Mouse (Mus musculus) CH12F3 (cell line): ENCODE results near the gene Vars.
"Not testable (repeated sequence)": the region's sequence is repeated elsewhere in the genome, so short reads cannot be mapped to it uniquely, and the experiment has no call there.

Experiments used
- in situ Hi-C: fragments of 300-500 bp; cut with MboI; formaldehyde crosslinking; loops from 2 replicates; pipeline ENCODE4 v1.14.3; 2020; ENCODE audit warnings: low sequenced_read_pairs

Vars gene

DNA sequence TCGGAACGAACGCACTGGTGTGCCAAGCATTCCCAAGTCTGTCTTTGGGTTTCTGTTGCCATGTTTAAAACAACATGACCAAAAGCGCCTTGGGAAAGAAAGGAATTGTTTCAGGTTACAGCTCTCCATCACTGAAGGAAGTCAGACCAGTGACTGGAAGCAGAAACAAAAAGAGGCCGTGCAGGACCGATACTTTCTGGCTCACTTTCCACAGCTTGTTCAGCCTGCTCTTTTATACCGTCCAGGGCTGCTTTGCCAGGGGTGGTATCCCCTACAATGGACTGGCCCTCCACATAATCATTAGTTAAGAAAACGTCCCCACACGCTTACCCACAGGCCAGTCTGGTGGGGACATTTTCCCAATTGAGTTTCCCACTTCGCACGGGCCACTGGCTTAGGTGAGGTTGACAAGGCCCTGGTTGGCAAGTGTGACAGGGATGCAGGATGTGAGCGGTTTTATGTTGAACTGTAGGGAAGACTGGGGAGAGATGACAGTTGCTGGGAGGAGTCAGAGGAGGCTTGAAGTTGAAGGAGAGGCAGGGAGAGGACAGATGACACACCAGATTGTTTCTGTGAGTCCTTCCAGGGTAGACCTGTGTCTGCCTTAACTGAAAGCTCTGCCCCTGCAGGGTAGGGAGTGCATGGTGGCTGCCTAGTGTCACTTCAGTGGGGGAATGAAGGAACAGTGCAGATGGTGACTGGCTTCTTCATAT is 1.5 kb downstream of the Vars start:
- in situ Hi-C loops = no loop called here

DNA sequence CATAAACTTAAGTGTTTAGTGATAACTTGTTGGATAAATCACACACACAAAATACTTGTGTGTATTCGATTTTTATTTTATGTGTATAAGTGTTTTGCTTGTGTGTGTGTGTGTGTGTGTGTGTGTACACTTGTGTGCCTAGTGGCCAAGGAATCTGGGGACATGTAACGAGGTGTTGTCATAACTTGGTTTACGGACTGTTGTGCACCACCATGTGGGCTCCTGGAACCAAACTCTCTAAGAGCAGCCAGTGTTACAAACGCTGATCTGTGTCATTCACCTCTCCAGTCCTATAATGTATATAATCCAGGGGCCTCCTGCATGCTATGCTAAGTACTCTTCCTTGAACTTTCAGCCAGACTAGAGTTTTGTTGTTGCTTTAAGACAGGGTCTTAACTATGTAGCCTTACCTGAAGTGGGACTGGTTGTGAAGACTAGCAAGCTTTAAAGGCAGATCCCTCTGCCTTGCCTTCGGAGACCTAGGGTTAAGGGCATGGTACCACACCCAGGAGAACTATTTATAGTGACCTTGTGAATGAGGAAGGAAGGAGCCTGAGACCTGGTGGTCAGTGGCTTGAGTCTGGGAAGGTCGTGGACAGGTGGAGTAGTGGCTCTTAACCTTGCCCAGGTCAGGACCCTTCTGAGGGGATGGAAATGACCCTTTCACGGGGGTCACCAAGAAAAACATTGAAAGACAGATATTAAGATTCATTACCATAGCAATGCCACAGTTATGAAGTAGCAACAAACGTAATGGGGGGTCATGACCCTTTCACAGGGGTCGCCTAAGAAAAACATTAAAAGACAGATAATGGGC is 2.4 kb downstream of the Vars start:
- in situ Hi-C loops = no loop called here

DNA sequence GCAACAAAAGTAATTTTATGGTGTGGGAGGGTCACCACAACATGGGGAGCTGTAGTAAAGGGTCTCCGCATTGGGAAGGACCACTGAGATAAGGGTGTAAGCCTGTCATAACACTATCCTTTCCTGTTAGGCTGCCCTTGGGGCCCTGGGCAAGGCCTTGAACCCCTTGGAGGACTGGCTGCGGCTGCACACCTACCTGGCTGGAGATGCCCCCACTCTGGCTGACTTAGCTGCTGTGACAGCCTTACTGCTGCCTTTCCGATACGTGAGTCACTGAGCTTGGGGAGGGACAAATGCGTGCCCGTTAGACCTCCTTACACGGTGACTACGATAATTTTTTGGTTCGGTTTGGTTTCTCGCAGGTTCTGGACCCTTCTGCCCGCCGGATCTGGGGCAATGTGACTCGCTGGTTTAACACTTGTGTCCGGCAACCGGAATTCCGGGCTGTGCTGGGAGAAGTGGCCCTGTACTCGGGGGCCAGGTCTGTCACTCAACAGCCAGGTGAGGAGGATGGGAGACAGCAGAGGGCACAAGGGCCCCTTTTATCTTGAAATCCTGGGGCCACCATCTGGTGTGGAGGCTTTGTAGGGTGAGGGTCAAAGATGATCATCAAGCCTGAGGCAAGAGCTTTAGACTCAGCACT is 3.4 kb downstream of the Vars start:
- in situ Hi-C loops = no loop called here

DNA sequence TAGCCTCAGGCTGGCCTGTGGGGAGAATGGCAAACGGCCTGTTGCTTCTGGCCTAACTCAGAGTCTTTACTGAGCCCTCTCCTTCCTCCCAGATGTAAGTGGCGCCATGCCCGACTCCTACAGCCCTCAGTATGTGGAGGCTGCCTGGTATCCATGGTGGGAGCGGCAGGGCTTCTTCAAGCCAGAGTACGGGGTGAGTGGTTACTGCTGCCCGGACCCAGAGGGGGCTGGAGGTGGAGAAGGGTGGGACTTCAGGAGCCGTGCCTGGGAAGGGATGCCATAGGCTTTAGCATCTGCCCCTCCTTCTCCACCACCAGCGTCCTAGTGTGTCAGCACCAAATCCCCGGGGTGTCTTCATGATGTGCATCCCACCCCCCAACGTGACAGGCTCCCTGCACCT is 4.4 kb downstream of the Vars start:
- in situ Hi-C loops = no loop called here

DNA sequence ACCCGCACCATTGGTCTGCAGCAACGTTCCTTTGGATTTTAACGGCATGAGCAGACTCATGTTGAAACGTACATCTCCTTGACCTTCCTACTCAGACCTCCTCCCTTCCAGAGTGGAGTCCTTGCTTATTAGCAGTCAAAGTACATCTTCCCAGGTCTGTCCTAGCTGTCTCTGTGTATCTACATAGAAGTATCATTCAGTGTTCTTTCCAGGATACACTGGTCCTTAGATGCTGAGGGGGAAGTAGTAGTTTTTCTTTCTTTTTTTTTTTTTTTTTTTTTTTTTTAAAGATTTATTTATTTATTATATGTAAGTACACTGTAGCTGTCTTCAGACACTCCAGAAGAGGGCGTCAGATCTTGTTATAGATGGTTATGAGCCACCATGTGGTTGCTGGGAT is 5.1 kb downstream of the Vars start:
- in situ Hi-C loops = not testable (repeated sequence)

DNA sequence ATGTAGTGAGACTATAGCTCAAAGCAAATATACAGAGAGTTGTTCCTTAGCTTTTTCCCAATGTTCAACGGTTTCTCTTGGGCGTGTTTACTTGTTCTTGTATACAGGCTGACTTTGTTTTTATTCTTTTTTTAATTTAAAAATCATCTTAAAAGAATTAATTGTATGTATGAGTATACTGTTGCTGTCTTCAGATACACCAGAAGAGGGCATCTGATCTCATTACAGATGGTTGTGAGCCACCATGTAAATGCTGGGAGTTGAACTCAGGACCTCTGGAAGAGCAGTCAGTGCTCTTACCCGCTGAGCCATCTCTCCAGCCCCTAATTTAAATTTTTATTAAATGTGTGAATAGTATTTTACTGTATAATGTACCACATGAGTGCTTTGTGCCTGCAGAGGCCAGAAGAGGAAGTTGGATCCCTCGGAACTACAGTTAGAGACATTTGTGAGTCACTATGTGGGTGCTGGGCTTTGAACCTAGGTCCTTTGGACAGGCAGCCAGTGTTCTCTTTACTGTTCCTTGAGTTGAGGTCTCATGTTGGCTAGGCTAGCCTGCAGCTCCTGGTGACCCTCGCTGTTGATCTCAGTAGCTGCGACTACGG is 6.7 kb downstream of the Vars start:
- in situ Hi-C loops = no loop called here

DNA sequence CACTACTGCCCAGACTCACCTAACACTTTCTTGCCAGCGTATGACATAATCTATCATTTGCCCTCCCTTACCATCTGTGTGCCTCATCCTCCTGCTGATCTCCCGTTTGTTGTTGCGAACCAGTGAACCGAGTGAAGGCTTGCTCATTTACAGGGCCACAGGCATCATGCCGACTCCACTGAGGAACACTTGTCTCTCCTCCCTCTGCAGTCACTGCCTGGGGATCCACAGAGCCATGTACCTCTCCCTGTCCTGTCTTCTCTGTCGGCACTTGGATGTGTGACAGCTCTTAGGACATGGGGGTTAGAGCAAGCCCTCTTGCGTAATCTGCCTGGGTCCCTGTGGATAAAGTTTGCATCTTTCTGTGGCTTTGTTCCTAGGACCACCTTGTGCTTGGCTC is 8.8 kb downstream of the Vars start:
- in situ Hi-C loops = no loop called here

DNA sequence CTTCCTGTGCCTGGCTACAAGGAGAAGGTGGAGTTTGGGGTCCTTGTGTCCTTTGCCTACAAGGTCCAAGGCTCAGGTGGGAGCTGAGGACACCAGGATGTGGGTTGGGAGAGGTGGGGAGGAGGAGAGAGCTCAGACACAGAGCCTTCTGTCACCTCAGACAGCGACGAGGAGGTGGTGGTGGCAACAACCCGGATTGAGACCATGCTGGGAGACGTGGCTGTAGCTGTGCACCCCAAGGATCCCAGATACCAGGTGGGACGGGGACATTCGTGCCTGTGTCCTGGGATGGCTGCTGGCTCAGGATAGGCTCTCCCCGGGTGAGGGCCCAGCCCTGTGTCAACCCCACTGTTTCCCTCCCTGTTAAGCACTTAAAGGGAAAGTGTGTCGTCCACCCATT is 10.7 kb downstream of the Vars start:
- in situ Hi-C loops = no loop called here

DNA sequence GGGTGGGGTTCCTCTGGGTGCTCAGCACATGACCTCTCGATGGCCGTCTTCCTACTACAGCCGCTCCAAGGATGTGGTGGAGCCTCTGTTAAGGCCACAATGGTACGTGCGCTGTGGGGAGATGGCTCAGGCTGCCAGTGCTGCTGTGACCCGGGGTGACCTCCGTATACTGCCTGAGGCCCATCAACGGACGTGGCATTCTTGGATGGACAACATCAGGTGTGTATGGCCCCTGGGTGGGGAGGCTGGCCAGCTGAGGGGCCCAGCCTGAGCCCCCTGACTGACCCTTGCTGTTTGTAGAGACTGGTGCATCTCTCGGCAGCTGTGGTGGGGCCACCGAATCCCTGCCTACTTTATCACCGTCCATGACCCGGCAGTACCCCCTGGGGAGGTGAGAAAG is 11.6 kb downstream of the Vars start:
- in situ Hi-C loops = no loop called here

DNA sequence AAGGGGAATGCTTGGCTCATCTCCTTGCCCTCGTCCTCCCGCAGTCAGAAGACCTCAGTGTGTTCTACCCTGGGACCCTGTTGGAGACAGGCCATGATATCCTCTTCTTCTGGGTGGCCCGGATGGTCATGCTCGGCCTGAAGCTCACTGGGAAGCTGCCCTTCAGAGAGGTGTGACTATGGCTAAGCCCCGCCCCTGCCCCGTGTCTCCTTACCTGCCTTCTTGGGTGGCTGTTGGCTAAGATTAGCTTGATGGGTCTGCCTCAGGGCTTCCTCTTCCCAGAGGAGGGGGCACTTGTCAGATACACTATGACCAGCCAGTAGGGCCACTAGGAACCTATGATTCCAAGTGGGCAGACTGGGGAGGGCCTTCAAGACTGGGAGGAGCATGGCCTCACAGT is 12.4 kb downstream of the Vars start:
- in situ Hi-C loops = no loop called here

DNA sequence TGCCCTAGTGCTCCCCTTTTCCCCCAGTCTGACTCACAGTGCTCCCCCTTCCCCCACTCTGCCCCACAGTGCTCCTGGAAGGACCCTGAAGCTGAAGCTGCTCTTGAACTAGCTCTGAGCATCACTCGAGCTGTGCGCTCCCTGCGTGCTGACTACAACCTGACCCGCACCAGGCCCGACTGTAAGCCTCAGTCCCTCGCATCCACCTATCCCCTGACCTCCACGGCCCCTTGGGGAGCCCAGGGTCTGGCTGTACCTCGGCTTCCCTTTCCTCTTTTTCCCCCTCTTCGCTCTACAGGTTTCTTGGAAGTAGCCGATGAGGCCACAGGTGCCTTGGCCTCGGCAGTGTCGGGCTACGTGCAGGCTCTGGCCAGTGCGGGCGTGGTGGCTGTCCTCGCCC is 14.5 kb downstream of the Vars start:
- in situ Hi-C loops = no loop called here

DNA sequence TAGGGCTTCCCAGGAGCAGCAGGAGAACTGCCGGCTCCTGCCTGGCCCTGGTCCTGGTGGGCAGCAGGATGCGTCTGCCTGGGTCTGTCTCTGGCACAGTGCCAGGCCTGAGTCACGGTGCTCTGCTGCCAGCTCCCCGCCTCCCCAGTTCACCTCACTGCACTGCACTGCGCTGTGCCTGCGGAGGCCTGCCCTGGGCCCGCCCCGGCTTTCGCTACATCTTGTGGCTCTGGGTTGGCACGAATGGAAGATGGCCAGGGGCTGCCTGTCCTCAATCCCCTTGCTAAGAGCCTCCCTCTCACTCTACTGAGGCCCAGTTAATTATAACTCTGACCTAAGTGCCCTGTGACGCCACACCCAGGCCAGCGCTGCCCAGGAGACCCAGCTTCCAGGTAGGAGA is 15.6 kb downstream of the Vars start, which contains the start of gene Vwa7:
Gene Vwa7, plus strand, starts transcription at position 204 of the 400 bp plus-strand sequence.
- in situ Hi-C loops = no loop called here

DNA sequence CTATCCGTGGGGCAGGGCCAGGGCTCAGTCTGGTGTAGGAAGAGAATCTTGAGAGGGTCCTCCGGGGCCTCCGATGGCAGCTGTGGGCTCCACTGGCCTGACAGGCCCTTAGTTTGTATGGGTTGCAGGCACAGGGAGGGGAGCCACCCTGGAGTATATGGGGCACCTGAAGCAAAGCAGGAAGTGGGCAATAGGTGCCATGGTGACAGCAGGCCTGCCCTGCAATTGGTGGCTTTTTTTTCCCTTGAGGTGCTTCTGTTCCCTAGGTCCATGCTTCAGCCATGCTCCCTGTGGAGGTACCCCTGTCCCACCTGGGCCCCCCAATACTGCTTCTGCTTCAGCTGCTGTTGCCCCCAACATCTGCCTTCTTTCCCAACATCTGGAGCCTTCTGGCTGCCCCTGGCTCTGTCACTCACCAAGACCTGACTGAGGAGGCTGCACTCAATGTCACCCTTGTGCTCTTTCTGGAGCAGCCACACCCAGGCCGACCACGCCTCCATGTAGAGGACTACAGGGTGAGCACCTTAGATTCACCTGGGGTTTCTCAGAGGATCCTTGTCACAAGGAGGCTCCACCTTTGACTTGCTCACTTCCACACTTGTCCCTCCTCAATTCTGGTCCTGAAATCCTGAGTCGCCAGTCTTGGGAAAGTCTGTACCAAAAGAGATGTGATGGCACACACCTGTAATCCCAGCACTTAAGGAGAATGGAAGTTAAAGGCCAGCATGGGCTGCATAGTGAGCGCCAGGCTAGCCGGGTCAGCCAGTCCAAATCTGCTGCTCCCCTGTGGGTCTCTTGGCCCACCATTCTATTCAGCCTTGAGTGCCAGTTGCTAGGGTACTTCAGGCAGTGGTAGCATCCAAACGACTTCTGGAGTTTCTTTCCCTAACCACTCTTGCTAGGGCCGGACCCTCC is 16.3 kb downstream of the Vars start:
- in situ Hi-C loops = no loop called here

DNA sequence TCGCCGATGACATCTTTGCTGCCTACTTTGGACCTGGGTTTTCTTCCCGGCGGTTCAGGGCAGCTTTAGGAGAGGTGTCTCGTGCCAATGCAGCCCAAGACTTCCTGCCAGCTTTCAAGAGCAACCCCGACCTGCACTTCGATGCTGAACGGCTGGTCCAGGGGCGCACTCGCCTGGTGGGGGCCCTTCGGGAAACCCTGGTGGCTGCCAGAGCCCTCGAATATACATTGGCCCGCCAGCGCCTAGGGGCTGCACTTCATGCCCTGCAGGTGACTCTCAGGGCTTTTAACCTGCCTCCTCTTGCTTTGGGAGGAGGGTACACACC is 16.9 kb downstream of the Vars start:
- in situ Hi-C loops = no loop called here

DNA sequence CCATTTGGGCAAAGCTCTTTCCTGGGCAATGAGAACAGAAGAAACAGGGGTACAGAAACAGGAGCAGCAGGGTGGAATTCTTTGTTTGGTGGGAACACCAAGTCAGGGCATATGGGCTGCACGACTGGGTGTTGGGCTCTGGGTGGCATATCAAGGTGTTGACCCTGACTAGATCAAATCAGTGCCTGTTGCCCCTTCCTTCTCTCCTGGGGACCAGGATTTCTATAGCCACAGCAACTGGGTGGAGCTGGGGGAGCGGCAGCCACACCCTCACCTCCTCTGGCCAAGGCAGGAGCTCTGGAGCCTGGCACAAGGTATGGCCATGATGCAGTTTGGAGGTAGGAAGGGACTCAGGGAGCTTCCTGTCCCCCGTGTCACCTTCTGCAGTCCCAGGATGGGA is 17.4 kb downstream of the Vars start:
- in situ Hi-C loops = no loop called here

DNA sequence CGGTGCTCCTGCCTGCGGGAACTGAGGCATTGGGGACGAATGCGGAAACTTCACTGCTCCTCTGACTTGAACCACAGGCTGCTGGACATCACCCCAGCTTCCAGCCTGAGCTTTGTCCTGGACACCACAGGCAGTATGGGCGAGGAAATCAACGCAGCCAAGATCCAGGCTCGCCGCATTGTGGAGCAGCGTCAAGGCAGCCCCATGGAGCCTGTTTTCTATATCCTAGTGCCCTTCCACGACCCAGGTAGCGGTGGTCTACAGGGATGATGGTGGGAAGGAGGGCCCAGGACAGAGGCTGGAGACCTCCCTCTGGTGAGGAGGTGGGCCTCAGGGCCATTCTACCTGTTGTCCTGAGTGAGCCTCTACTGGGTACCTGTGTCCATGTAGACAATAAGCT is 19.1 kb downstream of the Vars start:
- in situ Hi-C loops = no loop called here

DNA sequence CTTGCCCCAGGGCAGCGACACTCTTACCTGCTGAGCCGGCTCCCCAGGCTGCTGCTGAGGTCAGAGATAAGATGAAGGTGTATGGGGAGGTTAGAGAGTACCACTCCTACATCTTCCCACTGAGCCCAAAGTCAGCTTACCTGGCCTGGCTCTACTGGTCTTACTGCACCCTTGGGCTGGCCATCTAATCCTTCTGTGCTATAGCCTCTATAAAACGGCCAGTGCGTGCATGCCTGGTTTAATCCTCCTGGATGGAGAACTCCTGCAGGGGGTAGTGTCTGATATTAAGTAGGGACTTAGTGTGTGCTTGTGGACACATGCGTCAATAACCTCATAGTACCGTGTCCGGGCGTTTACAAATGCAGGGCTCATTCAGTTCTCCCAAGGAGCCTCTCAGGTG is 19.8 kb downstream of the Vars start:
- in situ Hi-C loops = no loop called here

DNA sequence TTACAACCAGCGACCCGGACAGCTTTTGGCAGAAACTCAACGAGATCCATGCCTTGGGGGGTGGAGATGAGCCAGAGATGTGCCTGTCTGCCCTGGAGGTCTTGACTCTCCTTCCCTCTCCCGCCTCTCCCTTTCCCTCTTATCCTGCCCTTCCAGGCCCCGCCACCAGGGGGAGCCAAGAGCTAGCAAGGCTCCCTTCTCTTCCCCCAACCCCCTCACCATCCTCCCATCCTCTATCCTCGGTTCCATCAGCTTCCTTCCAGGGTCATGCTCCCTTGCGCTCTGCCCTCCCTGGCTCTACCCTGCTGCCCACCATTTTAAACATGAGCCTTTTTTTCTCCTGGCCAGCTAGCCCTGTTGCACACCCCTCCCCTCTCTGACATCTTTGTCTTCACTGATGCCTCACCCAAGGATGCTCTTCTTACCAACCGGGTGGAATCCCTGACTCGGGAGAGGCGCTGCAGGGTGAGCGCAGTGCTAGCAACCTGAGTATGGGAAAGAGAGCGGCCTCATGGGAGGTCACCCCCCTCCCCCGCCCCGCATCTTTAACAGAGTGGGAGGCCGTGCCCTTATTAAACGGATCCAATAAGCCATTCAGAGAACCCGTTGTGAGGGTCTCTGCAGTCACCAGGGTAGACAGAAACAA is 20.5 kb downstream of the Vars start:
- in situ Hi-C loops = no loop called here

DNA sequence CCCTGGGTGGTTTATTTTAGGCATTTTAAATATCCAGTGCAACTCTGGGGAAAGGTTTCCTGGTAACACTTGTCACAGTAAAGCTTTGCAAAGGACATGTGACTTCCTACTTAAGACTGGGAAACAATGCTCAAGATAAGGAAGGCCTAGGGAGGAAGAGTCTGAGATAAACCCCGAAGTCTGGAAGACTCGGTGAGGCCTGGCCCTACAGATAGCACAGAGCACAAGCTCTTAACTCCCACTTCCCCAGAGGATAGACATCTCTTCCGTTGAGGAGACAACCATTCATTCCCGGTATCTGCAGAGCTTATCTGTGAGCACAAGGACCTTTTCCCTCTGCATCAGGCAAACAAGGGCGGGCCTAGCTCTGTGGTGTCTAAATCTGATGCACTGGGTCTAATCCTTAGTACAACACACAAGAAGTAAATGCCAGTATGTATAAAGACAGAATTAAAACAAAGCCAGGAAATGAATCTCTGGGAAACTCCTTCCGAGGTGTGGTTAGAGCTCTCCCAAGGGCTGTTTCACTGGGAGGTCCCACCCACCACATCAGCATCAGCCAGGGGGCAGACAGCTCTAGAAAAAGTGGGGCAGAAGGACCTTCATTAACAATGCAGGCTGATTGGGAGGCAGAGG is 21.2 kb downstream of the Vars start:
- in situ Hi-C loops = no loop called here
